ENCODE assay signal across 23 mouse cellular contexts in genomic region chr1:62631511-62632305, GRCm38 (mm10).
A peak's percentile ranks its signal among the peaks of the same experiment; 100 is the strongest.
DNase-seq lines count a peak whose midpoint lies in the region; ATAC-seq lines count a peak whose summit lies in the region.
"Had no signal": no experiment of that assay in that cellular context is flagged by ENCODE, and none has a peak within 500 bp of the region (broad histone marks: within the 10 kb centered on the region; RNA-seq: fewer than 3 reads in every experiment).

No protein-coding gene starts in this region.

- ATAC-seq in heart, embryonic 12.5 days (ENCODE audit: insufficient number of reproducible peaks, low FRiP score): no peak
- ATAC-seq in forebrain, embryonic 13.5 days: no peak
- ATAC-seq: forebrain, embryonic 15.5 days; inflammation-experienced regulatory T-cells, adult 6 months; liver, postnatal 0 days had no signal

- DNase-seq in heart, adult 9 months (ENCODE audit: low spot score in 2 of 2): no peak
- DNase-seq in NIH3T3 (ENCODE audit: low read depth): peak; percentile 15
- DNase-seq in embryo, embryonic 9.5 days (ENCODE audit: extremely low spot score): peak; percentile 11
- no peak for DNase-seq in limb, embryonic 10.5 days (ENCODE audit: low spot score)
- DNase-seq in left cerebral cortex, postnatal 14 days (ENCODE audit: low spot score in 2 of 2): no peak
- no peak for DNase-seq in spleen, adult 12 weeks (ENCODE audit: low spot score)
- DNase-seq: adrenal gland, postnatal 10 days; cerebellum, adult 18-20 months; cerebellum, postnatal 36 days; kidney, adult 9 months; liver, postnatal 0 days; retina, postnatal 1 day; right cerebral cortex, postnatal 4 days; thymus, postnatal 4 days had no signal

- H3K9me3 ChIP-seq in heart, embryonic 12.5 days (replicated peaks): 0 out of 2 replicates have a peak, but pooled peaks cover 5% of the 10 kb centered on the region
- no peaks in the 10 kb centered on the region for H3K9me3 ChIP-seq in limb, embryonic 10.5 days (replicated peaks)
- H3K9me3 ChIP-seq in forebrain, embryonic 13.5 days (replicated peaks): no peaks in the 10 kb centered on the region
- H3K9me3 ChIP-seq: forebrain, embryonic 15.5 days; limb, embryonic 15.5 days; midbrain, embryonic 12.5 days; neural tube, embryonic 15.5 days had no signal

- no peak overlapping the region for H3K9ac ChIP-seq in heart, embryonic 12.5 days
- no peak overlapping the region for H3K9ac ChIP-seq in forebrain, embryonic 13.5 days
- H3K9ac ChIP-seq: forebrain, embryonic 15.5 days; limb, embryonic 15.5 days; liver, postnatal 0 days; midbrain, embryonic 12.5 days; neural tube, embryonic 15.5 days had no signal

- H3K27me3 ChIP-seq in heart, embryonic 12.5 days (replicated peaks): no peaks in the 10 kb centered on the region
- H3K27me3 ChIP-seq in limb, embryonic 10.5 days (ENCODE audit: low read depth, poor library complexity, severe bottlenecking): peaks cover 75% of the 10 kb centered on the region
- no peaks in the 10 kb centered on the region for H3K27me3 ChIP-seq in forebrain, embryonic 13.5 days
- H3K27me3 ChIP-seq: forebrain, embryonic 15.5 days; midbrain, embryonic 12.5 days; neural tube, embryonic 15.5 days had no signal

- no peaks in the 10 kb centered on the region for H3K36me3 ChIP-seq in heart, embryonic 12.5 days
- H3K36me3 ChIP-seq in limb, embryonic 10.5 days: no peaks in the 10 kb centered on the region
- no peaks in the 10 kb centered on the region for H3K36me3 ChIP-seq in forebrain, embryonic 13.5 days (ENCODE audit: poor library complexity, severe bottlenecking)
- H3K36me3 ChIP-seq: forebrain, embryonic 15.5 days; limb, embryonic 15.5 days; midbrain, embryonic 12.5 days; neural tube, embryonic 15.5 days had no signal

- peak overlapping the region; percentile 56 for H3K27ac ChIP-seq in heart, embryonic 12.5 days (ENCODE audit: poor library complexity, severe bottlenecking)
- peak overlapping the region; percentile 40; the same call in 1 of the 2 replicates for H3K27ac ChIP-seq in limb, embryonic 10.5 days
- no peak overlapping the region for H3K27ac ChIP-seq in forebrain, embryonic 13.5 days
- H3K27ac ChIP-seq: forebrain, embryonic 15.5 days; limb, embryonic 15.5 days; macrophage; midbrain, embryonic 12.5 days; neural tube, embryonic 15.5 days had no signal

- intact Hi-C loops in left cerebral cortex, postnatal 14 days (cut with DNase I): no loop called here

- H3K4me2 ChIP-seq in heart, embryonic 12.5 days: peak overlapping the region; percentile 38; the same call in 1 of the 2 replicates
- no peak overlapping the region for H3K4me2 ChIP-seq in forebrain, embryonic 13.5 days
- H3K4me2 ChIP-seq: forebrain, embryonic 15.5 days; limb, embryonic 15.5 days; midbrain, embryonic 12.5 days; neural tube, embryonic 15.5 days had no signal

- no peak overlapping the region for H3K4me3 ChIP-seq in heart, embryonic 12.5 days
- no peak overlapping the region for H3K4me3 ChIP-seq in limb, embryonic 10.5 days
- H3K4me3 ChIP-seq in forebrain, embryonic 13.5 days: no peak overlapping the region
- H3K4me3 ChIP-seq: erythroblast, embryonic 14.5 days; forebrain, embryonic 15.5 days; limb, embryonic 15.5 days; midbrain, embryonic 12.5 days; neural tube, embryonic 15.5 days had no signal

- peaks cover 26% of the 10 kb centered on the region for H3K4me1 ChIP-seq in heart, embryonic 12.5 days (replicated peaks)
- peaks cover 35% of the 10 kb centered on the region for H3K4me1 ChIP-seq in limb, embryonic 10.5 days
- H3K4me1 ChIP-seq in forebrain, embryonic 13.5 days: 0 out of 2 replicates have a peak, but pooled peaks cover 5% of the 10 kb centered on the region
- H3K4me1 ChIP-seq: forebrain, embryonic 15.5 days had no signal

- WGBS in heart, embryonic 12.5 days: 45% methylated on average over 10 of the region's 10 CpGs
- 64% methylated on average over 10 of the region's 10 CpGs for WGBS in limb, embryonic 10.5 days
- 67% methylated on average over 10 of the region's 10 CpGs for WGBS in forebrain, embryonic 13.5 days

Comparison
In these comparisons a context has a peak if more than half of its experiments do, and no peak if none do; other contexts are left out.
1. DNase-seq: peak in NIH3T3 (single experiment) and embryo, embryonic 9.5 days (single experiment); none in heart, adult 9 months (0 of 2), limb, embryonic 10.5 days (single experiment), left cerebral cortex, postnatal 14 days (0 of 2) and spleen, adult 12 weeks (single experiment).